10 mouse cellular contexts compared by ENCODE assay signal in the genomic region with DNA sequence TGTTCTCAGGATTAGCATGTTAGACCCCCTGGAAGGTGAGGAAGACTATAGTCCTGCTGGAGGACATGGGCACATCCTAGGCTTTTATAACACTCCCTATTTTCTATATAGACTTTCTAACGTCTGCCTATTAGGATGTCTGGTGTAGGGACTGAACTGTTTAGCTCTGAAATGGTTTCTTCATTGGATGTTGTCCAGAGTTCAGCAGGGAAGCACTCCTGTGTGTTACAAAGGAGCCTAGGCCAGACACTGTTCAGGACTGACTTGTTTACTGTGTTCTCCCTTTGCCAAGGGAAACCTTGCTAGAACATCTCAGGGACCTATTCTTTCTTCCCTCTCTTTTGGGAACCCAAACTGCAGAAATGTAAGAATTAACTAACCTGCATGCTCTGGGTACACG.
A peak's percentile ranks its signal among the peaks of the same experiment; 100 is the strongest.
DNase-seq lines count a peak whose midpoint lies in the region; ATAC-seq and TF ChIP-seq lines count a peak whose summit lies in the region.
"Had no signal": no experiment of that assay in that cellular context is flagged by ENCODE, and none has a peak within 500 bp of the region (broad histone marks: within the 10 kb centered on the region; RNA-seq: fewer than 3 reads in every experiment).

No protein-coding gene starts in this region.

- TF ChIP-seq CTCF in brain, embryonic 14.5 days (IDR thresholded peaks at IDR 0.05; ENCODE audit: borderline replicate concordance, extremely low read depth, insufficient read depth, insufficient read length), result no peak

- H3K9ac ChIP-seq in heart, embryonic 13.5 days, result peak overlapping the region; percentile 83
- H3K9ac ChIP-seq in forebrain, embryonic 15.5 days (replicated peaks), result peak overlapping the region; percentile 72
- no peak overlapping the region for H3K9ac ChIP-seq in limb, embryonic 15.5 days

- no peak for ATAC-seq in heart, embryonic 13.5 days (ENCODE audit: extremely low read depth, insufficient number of reproducible peaks, low FRiP score, low TSS enrichment)
- ATAC-seq in forebrain, embryonic 15.5 days (replicated peaks), result no peak
- no peak for ATAC-seq in limb, embryonic 15.5 days (ENCODE audit: insufficient number of reproducible peaks, low FRiP score, low TSS enrichment, low read depth)

- no peak for DNase-seq in heart, adult 8-10 months (ENCODE audit: low spot score)
- peak; percentile 63 for DNase-seq in brain, embryonic 14.5 days (ENCODE audit: low read depth)
- DNase-seq in spleen, adult 18-20 months, result no peak
- DNase-seq in adrenal gland, adult 18-20 months (ENCODE audit: low spot score in 2 of 2), result no peak
- DNase-seq in layer of hippocampus, adult 18-20 months (ENCODE audit: low spot score in 2 of 2), result no peak
- DNase-seq: adrenal gland, adult 2 months had no signal

- WGBS in heart, embryonic 13.5 days, result 50% methylated on average over 2 of the region's 2 CpGs
- 0% methylated on average over 2 of the region's 2 CpGs for WGBS in forebrain, embryonic 15.5 days
- WGBS in limb, embryonic 15.5 days, result 32% methylated on average over 2 of the region's 2 CpGs

- peaks cover 52% of the 10 kb centered on the region for H3K4me1 ChIP-seq in heart, embryonic 13.5 days
- peaks cover 59% of the 10 kb centered on the region for H3K4me1 ChIP-seq in forebrain, embryonic 15.5 days
- H3K4me1 ChIP-seq in limb, embryonic 15.5 days, result peaks cover 29% of the 10 kb centered on the region

- no peak overlapping the region for H3K27ac ChIP-seq in heart, embryonic 13.5 days (replicated peaks)
- peak overlapping the region; percentile 64 for H3K27ac ChIP-seq in forebrain, embryonic 15.5 days (replicated peaks)
- H3K27ac ChIP-seq in limb, embryonic 15.5 days, result no peak overlapping the region
- H3K27ac ChIP-seq: macrophage had no signal

- peak overlapping the region; percentile 77 for H3K4me2 ChIP-seq in heart, embryonic 13.5 days
- H3K4me2 ChIP-seq in forebrain, embryonic 15.5 days (replicated peaks), result peak overlapping the region; percentile 49
- H3K4me2 ChIP-seq in limb, embryonic 15.5 days, result peak overlapping the region; percentile 65

- peak overlapping the region; percentile 63 for H3K4me3 ChIP-seq in heart, embryonic 13.5 days
- peak overlapping the region; percentile 47 for H3K4me3 ChIP-seq in forebrain, embryonic 15.5 days
- H3K4me3 ChIP-seq in limb, embryonic 15.5 days, result peak overlapping the region; percentile 45

- TF ChIP-seq POLR2A in brain, embryonic 14.5 days (IDR thresholded peaks at IDR 0.05; ENCODE audit: borderline replicate concordance, extremely low read depth, insufficient read depth, insufficient read length, poor library complexity, severe bottlenecking), result no peak

- H3K27me3 ChIP-seq in heart, embryonic 13.5 days (replicated peaks), result no peaks in the 10 kb centered on the region
- H3K27me3 ChIP-seq in forebrain, embryonic 15.5 days, result no peaks in the 10 kb centered on the region
- H3K27me3 ChIP-seq in limb, embryonic 15.5 days, result no peaks in the 10 kb centered on the region

- H3K9me3 ChIP-seq in heart, embryonic 13.5 days, result no peaks in the 10 kb centered on the region
- H3K9me3 ChIP-seq in forebrain, embryonic 15.5 days, result no peaks in the 10 kb centered on the region
- no peaks in the 10 kb centered on the region for H3K9me3 ChIP-seq in limb, embryonic 15.5 days

- H3K36me3 ChIP-seq in heart, embryonic 13.5 days, result no peaks in the 10 kb centered on the region
- H3K36me3 ChIP-seq in forebrain, embryonic 15.5 days, result no peaks in the 10 kb centered on the region
- H3K36me3 ChIP-seq in limb, embryonic 15.5 days, result no peaks in the 10 kb centered on the region
